Mouse (Mus musculus) heart, adult 2 months (tissue): ENCODE results near the gene Cope. TPM values are rescaled to one million over a fixed set of nuclear protein-coding genes. Genes with fewer than 3 reads are reported as not detected.

Experiments
- DNase-seq, 2 experiments: peaks; one replicate each; pipeline ENCODE4 v3.0.0; 2021
- H3K27ac ChIP-seq: fragments of 200-600 bp; 2 replicates; pipeline ENCODE4 v1.8.1; 2022
- H3K27me3 ChIP-seq: fragments of 200-500 bp; 2 replicates; pipeline ENCODE4 v1.6.1; 2012; ENCODE audit warnings: mild to moderate bottlenecking, low read length, inconsistent platforms, mixed read lengths; ENCODE audit not compliant: control insufficient read depth, insufficient read depth
- H3K36me3 ChIP-seq: fragments of 200-500 bp; 2 replicates; pipeline ENCODE4 v1.6.1; 2012; ENCODE audit warnings: low read length, inconsistent platforms; ENCODE audit not compliant: control insufficient read depth, insufficient read depth
- H3K4me1 ChIP-seq: fragments of 200-500 bp; 2 replicates; pipeline ENCODE4 v1.6.1; 2011; ENCODE audit warnings: low read length; ENCODE audit not compliant: control insufficient read depth, insufficient read depth
- H3K4me3 ChIP-seq: fragments of 200-600 bp; 2 replicates; pipeline ENCODE4 v1.8.1; 2022
- H3K79me2 ChIP-seq: fragments of 200-500 bp; replicated peaks from 2 replicates; pipeline ENCODE4 v1.6.1; 2012; ENCODE audit warnings: mild to moderate bottlenecking, inconsistent platforms, low read length, moderate library complexity, mixed read lengths; ENCODE audit not compliant: control insufficient read depth, insufficient read depth
- H3K9ac ChIP-seq: fragments of 200-500 bp; 2 replicates; pipeline ENCODE4 v1.6.1; 2012; ENCODE audit warnings: low read depth, mild to moderate bottlenecking, control low read depth, inconsistent platforms, low read length, mixed read lengths
- CTCF ChIP-seq: fragments of 200-600 bp; IDR thresholded peaks from 2 replicates; pipeline ENCODE4 v1.8.1; 2022; ENCODE audit warnings: antibody characterized with exemption, mild to moderate bottlenecking, moderate library complexity
- EP300 ChIP-seq: fragments of 200-500 bp; IDR thresholded peaks from 2 replicates; pipeline ENCODE4 v1.6.1; 2011; ENCODE audit warnings: low read depth, low read length, control low read depth; ENCODE audit not compliant: insufficient read depth
- POLR2A ChIP-seq: fragments of 200-500 bp; IDR thresholded peaks from 2 replicates; pipeline ENCODE4 v1.6.1; 2011; ENCODE audit warnings: mild to moderate bottlenecking, low read depth, low read length, control low read depth; ENCODE audit not compliant: insufficient read depth
- WGBS: fragments of 180-500 bp; shearing (Covaris S2); methylation state at CpG from one replicate; pipeline ENCODE4 v1.1.7; 2018; 5-methylcytosine and 5-hydroxymethylcytosine counted together
- intact Hi-C: fragments of 180-260 bp; cut with DNase I; formaldehyde crosslinking; loops from one replicate; pipeline ENCODE4 v1.15.1; 2025
- polyA plus RNA-seq: library from polyadenylated mRNA; depleted of rRNA; stranded (reverse); fragments of >200 nt; gene quantifications from 2 replicates; pipeline ENCODE4 v1.2.3, GENCODE M21; 2012
- total RNA-seq, 2 experiments: library from RNA; stranded (reverse); gene quantifications; 2 replicates each; pipeline ENCODE4 v1.2.3; 2021

Cope gene
- total and polyA plus RNA-seq, 3 experiments, result 147 to 209 (median 155) TPM

GRCm38 (mm10) chr8:70315624-70316510 is 13.5 kb downstream of the Cope start, which contains the start of gene Cers1:
Gene Cers1, plus strand, starts transcription at chr8:70315775.
- peak within 1 kb of the TSS; percentile 68 for H3K9ac ChIP-seq
- no peaks in the 10 kb centered on the region for H3K79me2 ChIP-seq
- no peak within 1 kb of the TSS for H3K27ac ChIP-seq
- no peaks in the 10 kb centered on the region for H3K36me3 ChIP-seq
- H3K27me3 ChIP-seq, result no peaks in the 10 kb centered on the region
- DNase-seq, result peak; percentile 71 to 72
- WGBS, result 6% methylated on average over 66 of the region's 66 CpGs
- H3K4me1 ChIP-seq, result no peaks in the 10 kb centered on the region
- H3K4me3 ChIP-seq, result peak within 1 kb of the TSS; percentile 53
- intact Hi-C loops, result no loop called here
- no peak for TF ChIP-seq EP300

DNA sequence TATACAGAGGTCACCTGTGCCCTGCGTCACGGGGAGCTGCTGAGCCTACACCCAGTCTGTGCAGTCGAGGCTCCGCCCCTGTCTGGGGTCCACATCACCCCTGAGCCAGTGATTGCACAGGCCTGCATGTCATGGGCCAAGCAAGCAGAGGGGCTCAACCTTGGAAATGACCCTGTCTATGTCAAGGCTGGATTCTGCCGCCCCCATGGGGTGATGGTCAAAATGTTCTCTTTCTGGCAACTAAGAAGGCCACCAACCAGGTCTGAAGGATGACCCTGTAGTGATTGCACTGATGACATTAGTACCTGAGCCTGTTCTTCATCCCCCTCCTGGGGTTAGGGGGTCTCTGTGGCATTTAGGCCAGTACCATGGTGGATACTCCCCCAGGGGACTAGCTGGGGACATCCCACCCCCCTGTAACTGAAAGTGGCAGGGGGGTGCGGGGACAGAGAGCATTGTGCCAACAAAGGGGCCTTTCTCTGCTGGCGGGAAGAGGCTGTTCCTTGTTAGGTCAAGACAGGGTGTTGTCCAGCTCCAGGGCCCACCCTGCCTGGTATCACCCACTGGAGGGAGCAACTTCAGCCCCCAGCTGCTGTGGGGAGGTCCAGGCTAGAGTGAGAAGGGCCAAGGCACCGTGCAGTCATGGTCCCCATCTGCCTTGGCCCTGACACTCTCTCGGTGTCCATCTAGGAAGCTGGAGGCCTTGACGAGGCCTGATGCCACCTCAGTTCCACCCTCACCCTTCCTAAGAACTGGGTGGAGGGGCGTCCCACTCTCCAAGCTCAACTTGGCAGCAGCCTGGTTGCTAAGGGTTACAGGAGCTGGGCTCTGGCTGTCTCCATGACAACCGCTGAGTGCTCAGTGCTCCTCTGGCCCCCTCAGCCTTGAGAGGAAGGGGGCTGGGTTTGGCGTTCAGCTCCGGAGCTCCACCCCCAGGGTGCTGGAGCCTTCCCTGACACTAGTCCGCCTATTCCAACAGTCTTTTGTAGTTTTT is 14.5 kb downstream of the Cope start:
- no peaks in the 10 kb centered on the region for H3K4me1 ChIP-seq
- 35% methylated on average over 15 of the region's 15 CpGs for WGBS
- TF ChIP-seq POLR2A (no peak), EP300 (no peak)
- no peak overlapping the region for H3K27ac ChIP-seq
- no peaks in the 10 kb centered on the region for H3K27me3 ChIP-seq
- intact Hi-C loops, result no loop called here
- no peaks in the 10 kb centered on the region for H3K36me3 ChIP-seq
- no peak overlapping the region for H3K9ac ChIP-seq
- H3K4me3 ChIP-seq, result no peak overlapping the region; the same call in 1 of the 2 replicates
- H3K79me2 ChIP-seq, result no peaks in the 10 kb centered on the region
- DNase-seq, result no peak

- DNase-seq, result no peak
- WGBS, result 87% methylated on average over 5 of the region's 5 CpGs
- Histone ChIP-seq H3K36me3 (no peaks in the 10 kb centered on the region), H3K9ac (no peak overlapping the region), H3K4me3 (no peak overlapping the region), H3K27ac (no peak overlapping the region), H3K79me2 (no peaks in the 10 kb centered on the region), H3K27me3 (no peaks in the 10 kb centered on the region), H3K4me1 (no peaks in the 10 kb centered on the region)
- intact Hi-C loops, result no loop called here
- TF ChIP-seq EP300, result no peak
- TF ChIP-seq CTCF, result no peak
- TF ChIP-seq POLR2A, result no peak
Measured at GRCm38 (mm10) chr8:70317872-70318271, 15.6 kb downstream of the Cope start.

GRCm38 (mm10) chr8:70323716-70324115 is 21.4 kb downstream of the Cope start:
- Histone ChIP-seq H3K9ac (no peak overlapping the region), H3K4me3 (no peak overlapping the region), H3K4me1 (no peaks in the 10 kb centered on the region), H3K27ac (no peak overlapping the region), H3K36me3 (no peaks in the 10 kb centered on the region), H3K27me3 (no peaks in the 10 kb centered on the region), H3K79me2 (no peaks in the 10 kb centered on the region)
- WGBS, result 93% methylated on average over 3 of the region's 3 CpGs
- DNase-seq, result no peak
- intact Hi-C loops, result no loop called here
- TF ChIP-seq POLR2A, result no peak
- 0 out of 2 replicates have a peak, but pooled peaks have one; percentile 8 for TF ChIP-seq CTCF
- no peak for TF ChIP-seq EP300

GRCm38 (mm10) chr8:70327512-70327911 is 25.2 kb downstream of the Cope start:
- DNase-seq, result no peak
- Histone ChIP-seq H3K27me3 (no peaks in the 10 kb centered on the region), H3K36me3 (no peaks in the 10 kb centered on the region), H3K9ac (no peak overlapping the region), H3K4me3 (no peak overlapping the region), H3K79me2 (no peaks in the 10 kb centered on the region), H3K4me1 (no peaks in the 10 kb centered on the region), H3K27ac (no peak overlapping the region)
- intact Hi-C loops, result no loop called here
- TF ChIP-seq EP300 (no peak), POLR2A (no peak), CTCF (no peak)
- WGBS, result 81% methylated on average over 6 of the region's 6 CpGs
